Mouse (Mus musculus): ENCODE results near the gene Mettl18.
"Not testable (repeated sequence)": the region's sequence is repeated elsewhere in the genome, so short reads cannot be mapped to it uniquely, and the experiment has no call there.

DNA sequence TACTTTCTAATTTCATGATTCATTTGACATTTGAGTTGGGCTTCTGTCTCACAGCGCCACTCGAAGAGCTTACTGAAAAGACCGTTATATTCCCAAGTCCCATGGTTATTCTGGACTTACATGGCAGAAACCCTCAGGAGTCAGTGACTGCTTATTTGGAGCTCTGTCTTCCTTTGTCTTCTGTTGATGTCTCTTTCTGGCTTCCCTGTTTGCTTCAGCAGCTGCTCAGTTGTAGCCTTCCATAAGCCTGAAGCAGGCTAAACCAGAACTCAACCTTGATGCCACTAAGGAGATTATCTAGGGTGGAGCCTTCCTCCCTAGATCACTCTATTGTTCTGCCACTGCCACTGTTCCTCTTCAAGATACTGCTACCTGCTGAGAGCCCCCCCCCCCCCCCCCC, 26.1 kb downstream of the Mettl18 start:
- not testable (repeated sequence) for TF ChIP-seq GATA1, TAL1 (IDR thresholded peaks at IDR 0.05; ENCODE audit: low read length)

Data from erythroblast, embryonic 14.5 days (primary cell).